Comparison of ENCODE assay signal across 12 mouse cellular contexts in the genomic region with DNA sequence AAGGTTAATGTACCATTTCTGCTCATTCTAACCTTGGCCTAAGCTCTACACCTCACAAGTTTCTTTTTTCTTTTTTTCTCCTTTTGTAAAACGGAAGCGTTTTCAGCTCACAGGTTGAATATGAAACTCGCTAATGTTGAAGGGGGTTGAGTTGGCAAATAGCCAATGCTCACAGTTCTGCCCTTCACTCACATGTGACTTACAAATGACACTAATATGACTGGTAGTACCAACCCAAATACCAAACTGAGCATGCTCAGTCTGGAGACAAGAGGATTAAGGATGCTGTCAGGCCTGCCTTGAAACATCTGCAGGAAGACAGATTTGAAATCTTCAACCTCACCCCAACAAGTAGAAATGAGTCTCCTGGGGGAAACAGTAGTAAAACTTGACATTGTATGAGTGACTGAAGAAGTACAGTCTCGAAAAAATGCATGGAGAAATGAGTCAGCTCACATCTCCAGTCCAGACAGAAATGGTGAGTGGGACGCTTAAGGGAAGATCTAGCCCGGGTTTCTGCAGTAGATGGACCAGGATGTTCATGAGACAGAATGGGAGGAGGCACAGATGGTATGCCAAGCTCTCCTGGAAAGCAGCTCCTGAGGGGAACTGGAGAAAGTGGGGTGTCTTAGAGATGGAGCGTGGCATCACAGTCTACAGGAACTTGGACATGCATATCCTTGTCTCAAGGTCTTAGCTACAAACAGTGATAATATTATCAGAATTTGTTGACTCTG.
DNase-seq lines count a peak whose midpoint lies in the region; ATAC-seq lines count a peak whose summit lies in the region.
"Had no signal": no experiment of that assay in that cellular context is flagged by ENCODE, and none has a peak within 500 bp of the region (broad histone marks: within the 10 kb centered on the region; RNA-seq: fewer than 3 reads in every experiment).

No protein-coding gene starts in this region.

- peak overlapping the region; percentile 37 for H3K4me2 ChIP-seq in liver, embryonic 11.5 days
- H3K4me2 ChIP-seq in intestine, embryonic 16.5 days (ENCODE audit: low read depth, low read length): 0 out of 2 replicates have a peak overlapping the region, but pooled peaks have one; percentile 5
- no peak overlapping the region for H3K4me2 ChIP-seq in stomach, embryonic 14.5 days (replicated peaks; ENCODE audit: low read depth, low read length)
- H3K4me2 ChIP-seq: hindbrain, embryonic 15.5 days; midbrain, embryonic 11.5 days had no signal

- H3K9me3 ChIP-seq in liver, embryonic 11.5 days (ENCODE audit: control insufficient read depth, low read length): no peaks in the 10 kb centered on the region
- no peaks in the 10 kb centered on the region for H3K9me3 ChIP-seq in intestine, embryonic 16.5 days (ENCODE audit: control insufficient read depth, low read length)
- no peaks in the 10 kb centered on the region for H3K9me3 ChIP-seq in stomach, embryonic 14.5 days (ENCODE audit: control insufficient read depth, low read depth, low read length)
- H3K9me3 ChIP-seq: hindbrain, embryonic 15.5 days had no signal

- WGBS in liver, embryonic 11.5 days: 82% methylated on average over 7 of the region's 7 CpGs
- 63% methylated on average over 7 of the region's 7 CpGs for WGBS in intestine, embryonic 16.5 days
- WGBS in stomach, embryonic 14.5 days: 66% methylated on average over 7 of the region's 7 CpGs

- H3K36me3 ChIP-seq in liver, embryonic 11.5 days (ENCODE audit: control insufficient read depth, insufficient read depth, low read length): no peaks in the 10 kb centered on the region
- H3K36me3 ChIP-seq in intestine, embryonic 16.5 days (ENCODE audit: control insufficient read depth, insufficient read depth, low read length): no peaks in the 10 kb centered on the region
- no peaks in the 10 kb centered on the region for H3K36me3 ChIP-seq in stomach, embryonic 14.5 days (ENCODE audit: control insufficient read depth, insufficient read depth, low read length)
- H3K36me3 ChIP-seq: hindbrain, embryonic 15.5 days had no signal

- no peak overlapping the region for H3K9ac ChIP-seq in liver, embryonic 11.5 days (ENCODE audit: low read depth, low read length)
- no peak overlapping the region for H3K9ac ChIP-seq in intestine, embryonic 16.5 days (ENCODE audit: low read depth, low read length)
- no peak overlapping the region for H3K9ac ChIP-seq in stomach, embryonic 14.5 days (replicated peaks; ENCODE audit: low read depth, low read length)
- H3K9ac ChIP-seq: hindbrain, embryonic 15.5 days had no signal

- H3K27ac ChIP-seq in liver, embryonic 11.5 days (ENCODE audit: low read depth, low read length): peak overlapping the region; percentile 54
- peak overlapping the region; percentile 66 for H3K27ac ChIP-seq in intestine, embryonic 16.5 days (ENCODE audit: low read length)
- H3K27ac ChIP-seq in stomach, embryonic 14.5 days (ENCODE audit: low read length): peak overlapping the region; percentile 6; the same call in 1 of the 2 replicates
- H3K27ac ChIP-seq: hindbrain, embryonic 15.5 days had no signal

- peaks cover 59% of the 10 kb centered on the region for H3K4me1 ChIP-seq in liver, embryonic 11.5 days (replicated peaks; ENCODE audit: control insufficient read depth, insufficient read depth, low read length)
- H3K4me1 ChIP-seq in intestine, embryonic 16.5 days (ENCODE audit: control insufficient read depth, insufficient read depth, low read length): peaks cover 58% of the 10 kb centered on the region
- H3K4me1 ChIP-seq in stomach, embryonic 14.5 days (ENCODE audit: control insufficient read depth, insufficient read depth, low read length): peaks cover 15% of the 10 kb centered on the region; the same call in 1 of the 2 replicates

- no peak for DNase-seq in liver, embryonic 11.5 days (ENCODE audit: low spot score)
- DNase-seq in liver: no peak
- DNase-seq in gastrocnemius, postnatal 10 days: no peak
- DNase-seq in adrenal gland, postnatal 36 days: no peak
- DNase-seq: thymus, postnatal 36 days had no signal

- H3K4me3 ChIP-seq in liver, embryonic 11.5 days (ENCODE audit: low read depth, low read length): no peak overlapping the region
- H3K4me3 ChIP-seq in intestine, embryonic 16.5 days (ENCODE audit: low read length): no peak overlapping the region
- no peak overlapping the region for H3K4me3 ChIP-seq in stomach, embryonic 14.5 days (ENCODE audit: low read depth, low read length)
- H3K4me3 ChIP-seq: hindbrain, embryonic 15.5 days; myocyte had no signal

- no peaks in the 10 kb centered on the region for H3K27me3 ChIP-seq in liver, embryonic 11.5 days (replicated peaks; ENCODE audit: control insufficient read depth, insufficient read depth, low read length)
- H3K27me3 ChIP-seq in intestine, embryonic 16.5 days (replicated peaks; ENCODE audit: control insufficient read depth, insufficient read depth, low read length): no peaks in the 10 kb centered on the region
- no peaks in the 10 kb centered on the region for H3K27me3 ChIP-seq in stomach, embryonic 14.5 days (ENCODE audit: control insufficient read depth, insufficient read depth, low read length)
- H3K27me3 ChIP-seq: hindbrain, embryonic 15.5 days; Patski had no signal

- ATAC-seq in liver, embryonic 11.5 days (replicated peaks; ENCODE audit: low FRiP score): no peak
- ATAC-seq in CD4-positive, CD25-positive, alpha-beta regulatory T cell, adult 4 months: peak; percentile 36
- ATAC-seq in intestine, embryonic 16.5 days: no peak
- no peak for ATAC-seq in stomach, embryonic 14.5 days (ENCODE audit: insufficient number of reproducible peaks, insufficient read depth, low FRiP score, low read depth)
- ATAC-seq: Patski had no signal

Comparison
In these comparisons a context has a peak if more than half of its experiments do, and no peak if none do; other contexts are left out.
1. H3K27ac ChIP-seq: peak in every context shown above with its lines; median percentile 66 in intestine, embryonic 16.5 days; 54 in liver, embryonic 11.5 days; 6 in stomach, embryonic 14.5 days.